Mouse (Mus musculus) left cerebral cortex, adult 8-10 months (tissue): ENCODE data around the gene Gm16253. TPM values are rescaled to one million over a fixed set of nuclear protein-coding genes. Genes with fewer than 3 reads are reported as not detected.

ENCODE experiments used
- DNase-seq, 2 experiments: peaks; one replicate each; pipeline ENCODE4 v3.0.0; 2022; ENCODE audit warnings: low spot score in 2 of 2
- total RNA-seq, 4 experiments: library from RNA; stranded (reverse); gene quantifications; 2 replicates each; pipeline ENCODE4 v1.2.4; 2022

The Gm16253 gene
- total RNA-seq, 4 experiments from 2014 or later = not detected

DNA sequence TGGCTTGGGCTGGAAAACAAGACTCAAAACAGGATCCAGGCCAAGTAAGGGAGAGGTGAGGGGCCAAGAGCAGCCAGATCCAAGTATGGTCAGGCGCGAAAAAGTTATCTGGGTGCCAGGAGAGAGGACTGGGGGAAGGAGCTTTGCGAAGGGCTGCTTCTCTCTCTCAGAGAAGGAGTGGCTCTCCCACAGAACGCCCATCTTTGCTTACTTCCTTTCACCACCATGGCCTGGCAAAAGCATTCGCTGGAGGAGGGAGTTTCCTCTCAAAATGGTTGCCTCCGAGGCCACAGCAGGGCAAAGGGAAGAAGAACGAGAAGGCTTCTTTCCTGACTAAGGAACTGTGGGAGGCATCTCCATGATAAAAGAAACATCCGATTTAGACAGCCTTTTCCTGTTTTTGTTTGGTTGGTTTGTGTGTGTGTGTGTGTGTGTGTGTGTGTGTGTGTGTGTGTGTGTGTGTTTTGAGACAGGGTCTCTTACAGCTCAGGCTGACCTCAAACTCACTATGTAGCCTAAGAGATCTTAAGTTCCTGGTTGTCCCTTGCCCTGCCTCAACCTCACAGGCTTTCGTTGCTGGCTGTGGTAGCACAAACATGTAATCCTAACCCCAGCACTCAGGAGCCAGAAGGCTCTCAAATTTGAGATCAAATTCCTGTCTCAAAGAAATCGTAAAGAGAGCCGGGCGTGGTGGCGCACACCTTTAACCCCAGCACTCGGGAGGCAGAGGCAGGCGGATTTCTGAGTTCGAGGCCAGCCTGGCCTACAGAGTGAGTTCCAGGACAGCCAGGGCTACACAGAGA lies 4.7 kb upstream of the Gm16253 start:
- no peak for DNase-seq

DNA sequence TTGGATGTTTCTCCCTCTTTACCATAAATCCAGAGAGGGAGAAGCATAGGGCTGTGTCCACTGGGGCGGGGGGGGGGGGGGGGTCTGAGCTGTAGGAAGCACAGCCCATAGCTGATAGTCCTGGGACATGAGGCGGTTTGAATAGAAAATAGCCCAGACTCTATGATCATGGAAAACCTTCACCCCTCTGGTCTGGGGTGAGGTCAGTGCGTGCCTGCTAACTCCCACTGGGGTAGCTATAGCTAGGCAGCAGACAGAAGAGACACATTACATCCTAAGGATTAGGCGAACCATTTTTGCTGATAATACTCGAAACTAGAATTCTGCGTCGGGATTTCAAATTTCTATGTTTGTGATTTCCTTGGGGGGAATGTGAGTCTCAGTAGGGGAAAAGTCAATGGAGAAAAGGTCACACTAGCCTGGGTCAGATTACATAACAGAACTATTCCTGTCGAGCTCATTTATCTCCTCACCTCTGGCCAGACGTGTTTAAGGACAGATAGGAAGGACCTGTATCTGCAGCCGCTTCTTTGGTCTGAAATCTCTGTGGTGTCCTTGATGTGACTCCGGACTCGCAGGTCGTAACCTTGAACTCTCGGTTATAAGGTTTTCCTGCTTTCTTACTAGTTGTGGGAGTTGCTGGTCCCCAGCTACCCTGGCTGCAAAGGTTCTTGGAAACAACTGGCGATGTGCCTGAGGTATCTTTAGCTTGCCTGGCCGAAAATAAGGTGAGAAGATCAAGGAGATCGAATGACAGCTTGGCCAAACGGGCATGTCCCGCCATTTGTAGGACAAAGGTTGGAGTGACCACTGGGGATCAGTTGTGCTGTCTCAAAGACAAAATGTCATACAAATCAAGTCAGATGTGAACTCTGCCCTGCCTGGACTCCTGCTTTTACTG lies 2.9 kb upstream of the Gm16253 start:
- DNase-seq = no peak

DNA sequence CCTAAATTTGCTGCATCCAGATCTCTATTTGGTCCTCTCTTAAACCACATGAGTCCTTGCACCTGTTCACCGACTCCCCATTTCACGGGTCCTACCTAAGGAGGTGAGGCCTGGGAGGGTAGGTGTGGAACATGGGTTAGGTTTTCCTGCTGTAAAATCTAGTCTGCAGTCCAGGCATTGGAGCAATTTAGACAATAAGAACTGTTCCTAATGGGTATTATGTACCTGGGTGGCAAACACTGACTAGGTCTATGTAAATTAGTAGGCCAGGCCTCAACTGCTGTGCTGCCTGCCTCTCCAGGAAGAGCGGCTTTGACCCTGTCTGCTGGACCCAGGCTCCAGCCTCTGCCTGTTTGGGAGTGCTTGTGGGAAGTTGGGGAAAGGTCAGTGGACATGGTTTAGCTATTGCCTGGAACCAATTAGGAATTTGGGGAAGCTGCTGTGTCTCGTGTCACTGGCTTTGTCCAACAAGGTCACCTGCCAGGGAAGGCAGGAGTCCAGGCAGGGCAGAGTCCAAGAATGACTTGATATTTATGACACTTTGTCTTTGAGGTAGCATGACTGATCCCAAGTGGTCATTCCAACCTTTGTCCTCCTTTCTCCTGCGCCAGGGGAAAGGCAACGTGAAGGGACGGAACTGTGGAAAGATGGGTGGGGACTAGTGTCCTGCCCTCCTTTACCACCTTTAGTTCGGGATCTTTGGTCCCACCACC lies 1.4 kb upstream of the Gm16253 start:
- DNase-seq = no peak

DNA sequence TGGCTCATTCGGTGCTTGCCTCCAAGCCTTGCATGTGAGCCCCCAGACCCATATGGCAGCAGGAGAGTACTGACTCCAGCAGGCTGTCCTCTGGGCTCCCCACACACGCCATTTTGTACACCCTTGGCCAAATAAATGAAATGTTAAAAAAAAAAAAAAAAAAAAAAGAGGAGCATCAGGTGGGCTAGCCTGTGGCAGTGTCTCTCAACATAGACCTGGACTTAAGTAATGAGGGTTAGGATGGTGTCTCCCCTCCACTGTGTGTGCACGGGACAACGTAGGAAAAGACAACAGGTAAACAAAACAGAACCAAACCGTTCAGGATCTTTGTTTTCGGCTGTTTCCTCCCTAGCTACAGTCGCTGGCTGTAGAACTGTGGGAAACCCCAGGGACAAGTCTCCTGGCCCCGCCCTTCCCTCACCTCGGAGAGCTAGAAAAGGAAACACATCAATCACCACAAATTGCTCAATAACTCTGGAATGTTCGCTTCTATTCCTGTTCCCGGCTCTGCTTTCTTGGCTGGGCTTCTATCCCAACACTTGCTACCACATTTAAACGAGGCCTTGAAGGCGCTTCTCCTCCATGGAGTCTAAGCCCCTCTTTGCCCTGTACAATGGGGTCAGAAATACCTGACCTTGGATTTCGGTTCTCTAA lies 652 bp upstream of the Gm16253 start:
- DNase-seq = no peak

DNA sequence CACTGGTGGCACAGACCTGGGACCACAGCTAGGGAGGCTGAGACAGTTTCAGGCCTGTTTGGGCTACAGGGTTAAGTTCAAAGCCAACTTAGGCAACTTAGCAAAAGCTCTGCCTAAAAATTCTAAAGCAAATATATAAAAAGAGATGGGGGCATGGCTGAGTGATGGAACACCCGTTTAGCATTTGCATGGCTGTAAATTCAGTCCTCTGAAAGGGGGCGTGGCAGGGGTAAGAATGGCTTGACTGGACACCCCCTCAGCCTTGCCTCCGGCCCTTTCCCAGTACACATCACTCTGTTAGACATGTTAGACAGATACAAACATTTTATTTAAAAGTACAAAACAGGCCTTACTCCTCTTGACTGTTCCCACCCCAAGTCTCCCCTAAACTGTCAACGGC lies 782 bp downstream of the Gm16253 start:
- DNase-seq = no peak

DNA sequence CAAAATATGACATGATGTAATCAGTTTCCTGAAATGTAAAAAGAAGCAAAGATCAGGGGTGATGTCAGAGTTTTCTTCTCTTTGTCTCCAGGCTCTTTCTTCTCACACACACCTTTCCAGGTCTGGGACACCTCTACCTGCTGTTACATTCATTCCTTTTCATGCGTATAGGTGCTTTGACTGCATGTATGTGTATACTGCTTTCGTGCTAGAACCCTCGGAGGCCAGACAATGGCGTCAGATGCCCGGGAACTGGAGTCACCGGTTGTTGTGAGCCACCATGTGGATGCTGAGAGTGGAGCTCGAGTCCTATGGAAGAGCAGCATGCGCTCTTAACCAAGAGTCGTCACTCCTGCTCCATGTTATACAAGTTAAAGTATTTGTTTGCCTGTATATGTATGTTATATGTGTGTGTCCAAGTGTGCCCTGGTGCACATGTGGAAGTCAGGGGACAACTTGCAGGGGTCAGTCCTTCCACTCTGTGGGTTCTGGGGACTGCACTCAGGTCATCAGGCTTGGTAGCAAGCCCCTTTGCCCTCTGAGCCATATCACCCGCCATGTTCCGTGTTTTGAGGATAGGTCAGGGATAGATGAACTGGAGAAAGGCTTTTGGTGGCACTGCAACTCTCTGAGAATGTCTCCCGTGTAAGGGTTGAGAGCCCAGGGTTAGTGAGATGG lies 1.9 kb downstream of the Gm16253 start:
- no peak for DNase-seq

DNA sequence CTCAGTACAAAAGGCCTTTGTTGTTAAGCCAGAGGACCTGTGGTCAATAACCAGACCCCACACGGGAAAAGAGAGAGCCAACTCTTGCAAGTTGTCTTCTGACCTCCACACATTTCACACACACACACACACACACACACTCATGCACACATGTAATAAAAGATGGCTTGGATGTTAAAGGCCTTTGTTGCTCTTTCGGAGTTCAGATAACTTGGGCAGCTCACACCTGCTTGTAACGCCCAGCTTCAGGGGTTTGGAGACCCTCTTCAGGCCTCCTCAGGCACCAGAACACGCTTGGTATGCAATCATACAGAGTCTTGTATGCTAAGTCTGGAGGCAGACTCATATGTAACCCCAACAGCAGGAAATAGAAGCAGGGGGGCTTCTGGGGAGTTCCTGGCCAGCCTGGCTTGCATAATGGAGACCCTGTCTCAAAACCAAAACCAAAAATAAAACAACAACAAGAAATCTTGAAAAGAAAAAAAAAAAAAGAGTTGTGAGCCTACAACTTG lies 2.5 kb downstream of the Gm16253 start:
- DNase-seq = no peak

DNA sequence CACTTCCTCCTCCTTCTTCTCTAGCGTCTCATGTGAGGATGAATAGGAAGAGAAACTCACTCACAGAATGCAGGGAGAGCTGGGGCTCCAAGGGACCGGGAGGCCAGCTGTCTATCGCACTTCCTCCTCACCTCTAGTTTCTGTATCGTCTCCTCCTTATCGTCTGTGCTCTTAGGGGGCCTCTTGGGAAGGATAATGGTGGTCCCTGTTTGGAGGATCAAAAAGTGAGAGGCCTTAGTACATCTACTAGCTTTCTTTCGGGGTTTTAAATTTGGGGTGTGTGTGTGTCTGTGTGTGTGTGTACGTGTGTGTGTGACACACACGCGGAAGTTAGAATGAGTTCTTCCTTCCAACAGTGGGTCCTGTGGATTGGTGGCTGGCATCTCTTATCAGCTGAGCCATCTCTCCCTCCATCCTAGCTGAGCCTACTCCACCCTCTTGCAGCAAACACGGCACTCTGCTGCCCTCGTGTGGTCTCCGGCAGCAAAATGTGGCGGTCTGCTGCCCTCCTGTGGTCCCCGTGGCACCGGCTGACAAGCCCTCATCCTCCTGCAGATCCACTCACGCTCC lies 3.2 kb downstream of the Gm16253 start:
- DNase-seq = peak; percentile 83 to 84

DNA sequence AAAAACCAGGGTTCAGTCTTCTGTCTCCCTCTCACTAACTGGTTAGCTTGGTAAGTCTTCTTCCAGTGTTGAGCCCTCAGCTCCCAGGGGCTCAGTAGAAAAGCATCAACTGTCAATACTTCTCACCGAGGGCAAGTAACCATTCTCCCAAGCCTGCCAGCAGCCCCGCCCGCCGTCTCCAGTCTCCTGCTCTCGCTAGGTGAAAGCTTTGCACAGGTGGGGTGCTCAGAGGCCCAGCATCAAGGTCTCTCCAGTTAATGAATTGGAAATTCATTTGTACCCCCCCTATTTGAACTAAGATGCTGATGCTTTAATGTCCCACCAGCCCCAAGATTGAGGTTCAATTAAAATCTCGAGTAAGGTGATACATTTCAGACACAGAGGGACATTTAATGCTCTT lies 4.4 kb downstream of the Gm16253 start:
- DNase-seq = no peak

DNA sequence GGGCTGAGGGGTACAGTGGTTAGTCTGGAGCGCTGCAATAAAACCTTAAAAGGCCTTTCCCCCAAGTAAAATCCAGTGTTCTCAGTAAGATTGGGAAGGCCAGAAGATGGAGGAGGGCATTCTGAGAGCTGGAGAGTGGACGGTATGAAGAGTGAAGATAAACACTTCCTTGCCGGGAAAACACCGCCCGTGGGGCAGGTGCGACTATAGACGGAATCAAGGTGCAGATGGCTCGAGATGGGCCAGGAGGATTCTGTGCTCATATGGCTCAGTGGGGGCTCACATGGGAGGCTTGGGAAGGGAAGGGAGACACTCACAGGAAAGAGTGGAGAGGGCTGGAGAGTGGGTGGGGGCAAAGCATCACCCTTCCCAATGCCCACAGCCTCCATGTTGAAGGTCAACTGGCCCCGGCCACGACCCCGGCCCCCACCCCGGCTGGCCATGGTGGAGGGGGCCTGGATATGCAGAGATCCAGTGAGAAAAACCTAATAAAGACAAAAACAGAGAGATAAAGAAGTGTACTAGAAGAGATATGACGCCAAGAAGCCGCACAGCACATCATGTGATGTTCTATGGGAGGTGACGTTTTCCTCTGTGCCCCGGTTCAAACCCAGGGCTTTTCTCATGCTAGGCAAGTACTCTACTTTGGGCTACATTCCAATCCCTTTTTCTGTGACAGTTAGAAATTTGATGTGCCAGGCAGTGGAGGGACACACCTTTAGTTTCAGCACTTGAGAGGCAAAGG lies 5.2 kb downstream of the Gm16253 start:
- no peak for DNase-seq

DNA sequence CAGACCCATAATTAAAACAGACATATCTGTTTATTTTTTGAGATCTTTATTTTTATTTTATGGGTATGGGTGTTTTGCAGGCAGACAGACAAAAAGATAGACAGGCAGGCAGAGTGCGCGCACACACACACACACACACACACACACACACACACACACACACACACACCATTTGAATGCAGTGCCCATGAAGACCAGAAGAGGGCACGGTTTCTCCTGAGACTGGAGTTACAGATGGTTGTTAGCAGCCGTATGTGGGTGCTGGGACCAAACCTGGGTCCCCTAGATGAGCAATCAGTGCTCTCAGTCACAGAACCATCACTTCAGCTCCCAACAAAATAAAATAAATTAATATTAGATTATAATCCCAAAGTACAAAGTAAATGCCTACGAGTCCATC lies 6.6 kb downstream of the Gm16253 start:
- no peak for DNase-seq

DNA sequence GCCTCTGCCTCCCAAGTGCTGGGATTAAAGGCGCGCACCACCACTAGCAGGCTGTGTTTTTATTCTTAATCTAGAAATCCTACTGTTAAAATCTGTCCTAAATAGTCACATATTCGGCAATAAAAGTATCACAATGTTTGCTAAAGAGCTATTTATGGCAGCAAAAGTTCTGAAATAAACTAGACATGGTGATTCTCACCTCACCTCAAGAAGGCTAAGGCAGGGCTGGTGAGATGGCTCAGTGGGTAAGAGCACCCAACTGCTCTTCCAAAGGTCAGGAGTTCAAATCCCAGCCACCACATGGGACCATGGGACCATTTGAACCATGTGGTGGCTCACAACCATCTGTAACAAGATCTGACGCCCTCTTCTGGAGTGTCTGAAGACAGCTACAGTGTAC lies 13.9 kb downstream of the Gm16253 start:
- no peak for DNase-seq

DNA sequence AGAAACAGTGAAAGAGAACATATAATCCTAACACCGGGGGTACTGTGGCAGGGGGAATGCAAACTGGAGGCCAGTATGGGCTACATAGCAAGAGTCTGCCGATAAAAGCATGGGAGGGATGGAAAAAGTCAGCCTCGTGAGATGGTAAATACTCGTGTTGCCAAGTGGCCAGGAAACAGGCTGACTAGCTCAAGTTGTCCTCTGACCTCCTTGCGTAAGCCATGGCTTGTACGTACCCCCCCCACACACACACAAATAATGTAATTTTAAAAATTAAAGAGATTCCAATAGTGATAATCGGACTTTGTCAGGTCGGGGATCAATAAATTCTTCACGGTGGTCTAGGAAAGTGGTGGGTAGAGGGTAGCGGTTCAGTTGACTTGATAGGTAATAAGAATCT lies 16.6 kb downstream of the Gm16253 start:
- no peak for DNase-seq

DNA sequence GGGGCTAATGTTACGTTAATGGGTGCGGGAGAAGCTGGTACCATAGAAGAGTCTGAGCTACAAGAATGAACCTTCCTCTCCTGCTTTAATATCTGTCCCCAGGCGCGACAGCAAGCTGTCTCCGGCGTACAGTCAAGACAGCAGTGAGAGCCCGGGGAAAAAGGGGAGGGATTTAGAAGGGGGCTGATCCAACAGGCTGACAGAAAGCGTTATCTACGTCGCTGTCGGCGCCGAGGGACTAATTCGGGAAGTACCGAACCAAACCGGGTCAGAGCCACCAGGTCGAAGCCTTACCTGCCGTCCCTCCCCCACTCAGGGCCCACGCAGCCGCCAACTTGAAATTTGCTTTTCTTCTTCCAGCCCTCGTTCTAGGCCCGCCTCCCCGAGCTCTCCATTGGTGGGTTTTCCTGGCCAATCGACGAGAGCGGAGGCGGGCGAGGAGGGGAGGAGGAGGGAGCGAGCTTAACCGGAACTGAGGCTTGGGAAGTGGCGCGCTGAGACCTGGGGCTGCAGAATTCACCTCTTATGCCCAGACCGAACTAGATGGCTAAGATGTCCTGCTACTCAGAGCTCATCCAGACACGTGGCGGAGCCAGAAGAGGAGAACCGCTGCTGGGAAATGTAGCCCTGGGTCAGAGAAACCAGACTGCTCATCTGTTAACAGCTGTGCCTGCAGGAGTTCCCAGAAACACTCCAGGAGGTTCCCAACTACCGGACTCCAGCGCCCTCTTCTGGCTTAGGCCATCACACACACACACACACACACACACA lies 17.2 kb downstream of the Gm16253 start, which contains the start of gene Polr3gl:
Polr3gl (minus strand) TSS at position 392 of the 771 bp plus-strand sequence.
- DNase-seq = peak; percentile 93

DNA sequence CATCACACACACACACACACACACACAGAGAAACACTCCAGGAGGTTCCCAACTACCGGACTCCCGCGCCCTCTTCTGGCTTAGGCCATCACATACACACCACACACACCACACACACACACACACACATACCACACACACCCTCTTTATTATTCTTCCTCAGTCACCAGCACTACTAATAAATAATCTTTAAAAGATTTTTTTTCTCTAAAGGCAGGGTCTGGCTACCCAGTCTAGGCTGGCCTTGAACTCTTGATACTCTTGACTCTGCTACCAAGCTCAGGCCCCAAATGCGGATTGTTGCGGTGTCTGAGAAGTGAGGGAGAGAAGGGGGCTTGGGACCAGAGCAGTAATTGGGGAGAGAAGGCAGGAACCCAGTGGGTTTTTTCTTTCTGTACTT lies 18.1 kb downstream of the Gm16253 start:
- no peak for DNase-seq

DNA sequence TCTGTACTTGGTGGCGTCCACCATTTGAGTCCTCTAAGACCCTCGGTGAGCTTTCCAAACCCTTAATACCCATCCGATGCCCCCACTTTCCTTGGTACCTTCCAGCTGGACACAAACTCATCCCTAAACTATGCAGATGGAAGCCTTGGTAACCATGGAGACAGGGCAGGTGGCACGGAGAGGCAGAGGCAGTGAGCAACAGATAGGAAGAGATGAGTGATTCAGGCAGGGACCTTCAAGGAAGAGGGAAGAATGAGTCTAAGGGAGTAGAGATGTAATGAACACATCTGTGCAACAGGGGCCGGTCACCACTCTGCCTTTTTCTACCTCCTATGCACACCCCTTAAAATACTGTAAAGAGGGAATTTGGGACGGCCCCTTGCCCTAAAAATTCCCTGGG lies 18.9 kb downstream of the Gm16253 start:
- peak; percentile 33 to 68 for DNase-seq

DNA sequence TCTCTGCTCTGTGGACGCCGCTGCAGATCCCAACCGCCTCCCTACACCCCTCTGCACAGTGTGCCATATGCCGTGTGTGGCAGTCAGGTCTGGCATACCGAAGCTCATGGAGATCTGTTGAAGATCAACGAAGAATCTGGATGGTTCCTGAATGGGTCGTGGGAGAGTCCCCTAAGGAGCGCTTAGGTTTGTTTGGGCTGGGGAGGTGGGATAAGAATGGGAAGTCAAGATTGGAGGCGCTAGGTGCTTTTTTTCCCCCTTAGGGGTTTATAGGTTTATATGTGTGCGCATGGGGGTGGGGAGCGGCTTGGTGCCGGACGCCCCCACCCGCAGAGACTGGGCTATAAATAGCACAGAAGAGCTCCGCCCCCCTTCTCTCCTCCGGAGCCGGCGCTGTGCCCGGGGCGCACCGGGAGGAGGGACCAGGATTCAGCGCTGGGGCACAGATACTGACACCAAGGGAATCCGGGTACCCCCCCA lies 19.5 kb downstream of the Gm16253 start, which contains the start of gene Ankrd34a:
Ankrd34a (plus strand) TSS at position 409 of the 480 bp plus-strand sequence.
- peak; percentile 64 to 85 for DNase-seq

DNA sequence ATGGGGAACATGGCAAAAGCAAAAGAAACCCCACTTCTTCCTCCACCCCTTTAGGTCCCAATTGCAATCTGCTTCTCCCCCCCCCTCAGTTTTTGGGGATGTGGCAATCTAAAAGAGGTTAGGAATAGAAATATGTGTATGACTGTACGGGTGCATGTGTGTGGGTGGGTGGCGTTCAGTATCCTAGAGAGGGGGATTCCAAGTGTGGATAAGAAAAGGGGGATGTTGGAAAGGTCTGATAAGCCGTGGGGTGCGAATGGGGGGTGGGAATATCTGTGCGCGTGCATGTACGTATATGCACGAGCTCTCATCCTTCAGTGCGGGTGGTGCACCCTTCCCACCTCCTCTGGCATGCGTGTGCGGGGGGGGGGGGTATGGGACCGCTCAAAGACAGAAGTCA lies 20.1 kb downstream of the Gm16253 start:
- DNase-seq = peak in 1 of 2 experiments; percentile 57
